Mouse (Mus musculus): Measurements from ENCODE around the gene Selplg.

- TF ChIP-seq CTCF (IDR thresholded peaks at IDR 0.05; ENCODE audit: low read depth, low read length): no peak
- no peak for TF ChIP-seq POLR2AphosphoS5 (IDR thresholded peaks at IDR 0.05; ENCODE audit: insufficient replicate concordance, low read depth, low read length)
- TF ChIP-seq TAL1 (conservative IDR thresholded peaks at IDR 0.05; ENCODE audit: low read depth, low read length): no peak
Measured at GRCm38 (mm10) chr5:113878943-113879617, 46.6 kb upstream of the Selplg start.

Measured in G1E (cell line).